Mouse (Mus musculus) myocyte (in vitro differentiated cells): ENCODE measurements around the gene Gm19426. TPM values are rescaled to one million over a fixed set of nuclear protein-coding genes. Genes with fewer than 3 reads are reported as not detected.
A peak's percentile ranks its signal among the peaks of the same experiment; 100 is the strongest.

Source experiments
- H3K27me3 ChIP-seq: one replicate; pipeline ENCODE4 v1.6.1; 2011; ENCODE audit not compliant: control insufficient read depth, insufficient read depth, insufficient read length
- H3K36me3 ChIP-seq: one replicate; pipeline ENCODE4 v1.6.1; 2011; ENCODE audit not compliant: control insufficient read depth, insufficient read depth
- H3K4me2 ChIP-seq: one replicate; pipeline ENCODE4 v1.6.1; 2011; ENCODE audit warnings: low read depth, control low read depth
- H3K4me3 ChIP-seq: one replicate; pipeline ENCODE4 v1.5.1; 2011; ENCODE audit warnings: mild to moderate bottlenecking, control low read depth, moderate library complexity
- H3K79me2 ChIP-seq: one replicate; pipeline ENCODE4 v1.6.1; 2011; ENCODE audit not compliant: control insufficient read depth, insufficient read depth
- H3ac ChIP-seq: one replicate; pipeline ENCODE4 v1.6.1; 2011; ENCODE audit not compliant: control insufficient read depth, insufficient read length
- CEBPB ChIP-seq: IDR thresholded peaks from 2 replicates; pipeline ENCODE4 v1.6.1; 2011; ENCODE audit warnings: mild to moderate bottlenecking, moderate library complexity; ENCODE audit not compliant: poor library complexity, insufficient read depth, severe bottlenecking
- E2F4 ChIP-seq: IDR thresholded peaks from one replicate; pipeline ENCODE4 v1.6.1; 2011; ENCODE audit warnings: mild to moderate bottlenecking, control low read depth, moderate library complexity; ENCODE audit not compliant: insufficient read depth
- MAX ChIP-seq: IDR thresholded peaks from one replicate; pipeline ENCODE4 v1.6.1; 2011; ENCODE audit warnings: low read depth, mild to moderate bottlenecking, control low read depth
- MYOD1 ChIP-seq, 3 experiments: IDR thresholded peaks; one replicate each; pipeline ENCODE4 v1.6.1; 2011; ENCODE audit warnings: control low read depth in 2 of 3, low read depth in 2 of 3, mild to moderate bottlenecking in 2 of 3, moderate library complexity in 1 of 3; ENCODE audit not compliant: insufficient read length in 2 of 3, control insufficient read depth in 1 of 3
- MYOG ChIP-seq, 3 experiments: IDR thresholded peaks; one replicate each; pipeline ENCODE4 v1.6.1; 2011; ENCODE audit warnings: control low read depth in 2 of 3, low read depth in 2 of 3, mild to moderate bottlenecking in 2 of 3; ENCODE audit not compliant: insufficient read length in 2 of 3, control insufficient read depth in 1 of 3, insufficient read depth in 1 of 3
- POLR2A ChIP-seq: IDR thresholded peaks from one replicate; pipeline ENCODE4 v1.6.1; 2011; ENCODE audit warnings: low read depth, mild to moderate bottlenecking, control low read depth, moderate library complexity; ENCODE audit not compliant: insufficient read length
- POLR2AphosphoS2 ChIP-seq: IDR thresholded peaks from one replicate; pipeline ENCODE4 v1.6.1; 2011; ENCODE audit warnings: low read depth, control low read depth; ENCODE audit not compliant: insufficient read length
- REST ChIP-seq: IDR thresholded peaks from one replicate; pipeline ENCODE4 v1.6.1; 2011; ENCODE audit warnings: mild to moderate bottlenecking, control low read depth, moderate library complexity; ENCODE audit not compliant: insufficient read depth, insufficient read length
- SRF ChIP-seq: IDR thresholded peaks from one replicate; pipeline ENCODE4 v1.6.1; 2011; ENCODE audit warnings: low read depth; ENCODE audit not compliant: control insufficient read depth, insufficient read length
- TCF12 ChIP-seq: IDR thresholded peaks from one replicate; pipeline ENCODE4 v1.6.1; 2011; ENCODE audit warnings: mild to moderate bottlenecking, control low read depth; ENCODE audit not compliant: poor library complexity, insufficient read depth, severe bottlenecking
- TCF3 ChIP-seq: IDR thresholded peaks from one replicate; pipeline ENCODE4 v1.6.1; 2011; ENCODE audit warnings: low read depth, control low read depth; ENCODE audit not compliant: insufficient read length
- USF1 ChIP-seq: IDR thresholded peaks from one replicate; pipeline ENCODE4 v1.6.1; 2011; ENCODE audit warnings: low read depth, mild to moderate bottlenecking, control low read depth, moderate library complexity
- polyA plus RNA-seq: library from polyadenylated mRNA; unstranded; fragments of >200 nt; fragmentation: generic; extraction: Trizol; gene quantifications from one replicate; pipeline ENCODE4 v1.2.1, GENCODE M21; 2012; ENCODE audit warnings: missing spikeins

Gm19426 gene
- polyA plus RNA-seq, 1 experiment = 3.0 TPM

DNA sequence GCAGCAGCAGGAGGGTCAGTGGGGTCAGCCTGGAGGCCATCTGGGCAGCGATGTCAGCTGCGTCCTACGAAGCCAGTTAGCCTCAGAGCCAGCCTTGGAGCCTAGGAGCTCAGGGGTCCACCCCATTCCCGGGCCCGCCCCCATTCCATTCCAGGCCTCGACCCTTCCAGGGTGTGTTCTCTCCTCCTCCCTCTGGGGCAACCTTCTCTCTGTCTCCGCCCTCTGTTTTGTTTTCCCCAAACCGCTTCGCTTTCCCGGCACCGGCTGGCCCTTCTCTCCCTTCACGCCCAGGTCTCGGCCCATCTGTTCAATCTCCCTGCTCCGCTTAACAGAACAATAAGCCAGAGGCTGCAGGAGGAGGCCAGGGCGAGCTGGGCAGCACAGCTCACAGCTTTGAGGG is 31.3 kb upstream of the Gm19426 start:
- H3K4me2 ChIP-seq = no peak overlapping the region
- no peaks in the 10 kb centered on the region for H3K27me3 ChIP-seq
- H3K79me2 ChIP-seq = no peaks in the 10 kb centered on the region
- no peak overlapping the region for H3ac ChIP-seq
- no peaks in the 10 kb centered on the region for H3K36me3 ChIP-seq
- TF ChIP-seq TCF12 (no peak), CEBPB (no peak)
- no peak overlapping the region for H3K4me3 ChIP-seq

- Histone ChIP-seq H3ac (no peak overlapping the region), H3K4me2 (peak overlapping the region; percentile 32), H3K4me3 (no peak overlapping the region), H3K36me3 (no peaks in the 10 kb centered on the region), H3K79me2 (no peaks in the 10 kb centered on the region), H3K27me3 (no peaks in the 10 kb centered on the region)
- no peak for TF ChIP-seq MYOG (IDR thresholded peaks at IDR 0.05; ENCODE audit: control insufficient read depth in 1 of 3, insufficient read depth in 1 of 3, insufficient read length in 2 of 3, low read depth in 2 of 3)
- TF ChIP-seq POLR2A = no peak
- no peak for TF ChIP-seq MYOD1 (IDR thresholded peaks at IDR 0.05; ENCODE audit: control insufficient read depth in 1 of 3, insufficient read length in 2 of 3, low read depth in 2 of 3)
- no peak for TF ChIP-seq SRF
- no peak for TF ChIP-seq POLR2AphosphoS2
- no peak for TF ChIP-seq TCF3
- TF ChIP-seq REST = no peak
- TF ChIP-seq MAX = no peak
- TF ChIP-seq USF1 = no peak
- no peak for TF ChIP-seq E2F4
- TF ChIP-seq CEBPB = no peak
- TF ChIP-seq TCF12 = no peak
Observed at GRCm38 (mm10) chr2:84773195-84773594, 29.7 kb upstream of the Gm19426 start.

DNA sequence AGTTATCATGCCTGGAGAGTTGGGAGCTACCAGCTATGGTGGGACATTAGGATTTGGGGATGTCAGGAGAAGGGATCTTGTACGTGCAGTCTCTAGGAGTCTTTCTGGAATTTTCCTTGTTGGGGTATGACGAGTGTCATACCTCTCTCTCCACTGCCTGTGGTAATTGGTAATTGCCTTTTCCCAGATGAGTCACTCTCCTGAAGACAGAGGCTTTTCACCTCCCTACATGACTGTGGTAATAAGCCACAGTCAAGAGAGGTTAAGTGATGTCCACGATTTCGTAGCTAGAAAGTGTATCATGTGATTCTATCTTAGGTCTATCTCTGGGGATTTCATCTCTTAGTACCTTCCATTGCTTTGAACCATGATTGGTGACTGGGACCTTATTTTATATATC is 29.0 kb upstream of the Gm19426 start:
- Histone ChIP-seq H3ac (no peak overlapping the region), H3K4me3 (no peak overlapping the region), H3K4me2 (peak overlapping the region; percentile 32), H3K36me3 (no peaks in the 10 kb centered on the region), H3K79me2 (no peaks in the 10 kb centered on the region), H3K27me3 (no peaks in the 10 kb centered on the region)
- TF ChIP-seq CEBPB = no peak
- TF ChIP-seq REST = no peak
- no peak for TF ChIP-seq POLR2A
- TF ChIP-seq USF1 = no peak
- no peak for TF ChIP-seq MYOD1 (IDR thresholded peaks at IDR 0.05; ENCODE audit: control insufficient read depth in 1 of 3, insufficient read length in 2 of 3, low read depth in 2 of 3)
- no peak for TF ChIP-seq MYOG (IDR thresholded peaks at IDR 0.05; ENCODE audit: control insufficient read depth in 1 of 3, insufficient read depth in 1 of 3, insufficient read length in 2 of 3, low read depth in 2 of 3)
- no peak for TF ChIP-seq SRF
- no peak for TF ChIP-seq TCF3
- no peak for TF ChIP-seq POLR2AphosphoS2
- no peak for TF ChIP-seq TCF12
- TF ChIP-seq MAX = no peak
- no peak for TF ChIP-seq E2F4

- Histone ChIP-seq H3K4me2 (no peak overlapping the region), H3K36me3 (no peaks in the 10 kb centered on the region), H3K27me3 (no peaks in the 10 kb centered on the region), H3K79me2 (no peaks in the 10 kb centered on the region), H3ac (no peak overlapping the region), H3K4me3 (no peak overlapping the region)
- TF ChIP-seq POLR2AphosphoS2 = no peak
- TF ChIP-seq TCF3 = no peak
- TF ChIP-seq REST = no peak
- TF ChIP-seq MYOD1 (IDR thresholded peaks at IDR 0.05; ENCODE audit: control insufficient read depth in 1 of 3, insufficient read length in 2 of 3, low read depth in 2 of 3) = no peak
- no peak for TF ChIP-seq POLR2A
- TF ChIP-seq MYOG (IDR thresholded peaks at IDR 0.05; ENCODE audit: control insufficient read depth in 1 of 3, insufficient read depth in 1 of 3, insufficient read length in 2 of 3, low read depth in 2 of 3) = no peak
- no peak for TF ChIP-seq TCF12
- TF ChIP-seq CEBPB = no peak
- TF ChIP-seq SRF = no peak
- TF ChIP-seq MAX = no peak
- TF ChIP-seq E2F4 = no peak
- TF ChIP-seq USF1 = no peak
Observed at GRCm38 (mm10) chr2:84770501-84770900, 27.0 kb upstream of the Gm19426 start.

DNA sequence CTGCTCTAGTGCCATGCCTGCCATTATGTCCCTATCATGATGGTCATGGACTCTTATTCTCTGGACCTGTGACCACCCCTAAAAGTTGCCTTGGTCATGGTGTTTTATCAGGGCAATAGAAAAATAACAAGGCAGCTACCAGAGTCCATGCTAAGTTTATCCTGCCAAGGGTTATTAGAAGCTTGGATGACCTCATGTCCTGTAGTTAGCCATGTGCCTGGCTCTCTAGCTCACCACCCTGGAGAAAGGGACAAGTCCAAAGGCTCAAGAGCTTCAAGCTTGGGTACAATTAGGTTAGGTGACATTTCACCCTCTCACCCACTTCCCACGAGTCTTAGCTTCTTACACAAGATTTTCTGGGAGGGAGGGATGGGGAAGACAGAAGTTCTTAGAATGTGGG is 19.4 kb upstream of the Gm19426 start:
- TF ChIP-seq SRF (no peak), REST (no peak), TCF12 (no peak), E2F4 (no peak), MAX (no peak), CEBPB (no peak), USF1 (no peak), TCF3 (no peak), POLR2AphosphoS2 (no peak), POLR2A (no peak), MYOD1 (IDR thresholded peaks at IDR 0.05; ENCODE audit: control insufficient read depth in 1 of 3, insufficient read length in 2 of 3, low read depth in 2 of 3) (no peak), MYOG (IDR thresholded peaks at IDR 0.05; ENCODE audit: control insufficient read depth in 1 of 3, insufficient read depth in 1 of 3, insufficient read length in 2 of 3, low read depth in 2 of 3) (no peak)
- Histone ChIP-seq H3K4me2 (no peak overlapping the region), H3ac (no peak overlapping the region), H3K79me2 (no peaks in the 10 kb centered on the region), H3K27me3 (no peaks in the 10 kb centered on the region), H3K36me3 (no peaks in the 10 kb centered on the region), H3K4me3 (no peak overlapping the region)
